Mouse (Mus musculus) myocyte (in vitro differentiated cells): ENCODE data around the gene Gm49358.

Experiments
- CEBPB ChIP-seq: IDR thresholded peaks from 2 replicates; pipeline ENCODE4 v1.6.1; 2011; ENCODE audit warnings: mild to moderate bottlenecking, moderate library complexity; ENCODE audit not compliant: poor library complexity, insufficient read depth, severe bottlenecking
- E2F4 ChIP-seq: IDR thresholded peaks from one replicate; pipeline ENCODE4 v1.6.1; 2011; ENCODE audit warnings: mild to moderate bottlenecking, control low read depth, moderate library complexity; ENCODE audit not compliant: insufficient read depth
- MAX ChIP-seq: IDR thresholded peaks from one replicate; pipeline ENCODE4 v1.6.1; 2011; ENCODE audit warnings: low read depth, mild to moderate bottlenecking, control low read depth
- MYOD1 ChIP-seq, 3 experiments: IDR thresholded peaks; one replicate each; pipeline ENCODE4 v1.6.1; 2011; ENCODE audit warnings: control low read depth in 2 of 3, low read depth in 2 of 3, mild to moderate bottlenecking in 2 of 3, moderate library complexity in 1 of 3; ENCODE audit not compliant: insufficient read length in 2 of 3, control insufficient read depth in 1 of 3
- MYOG ChIP-seq, 3 experiments: IDR thresholded peaks; one replicate each; pipeline ENCODE4 v1.6.1; 2011; ENCODE audit warnings: control low read depth in 2 of 3, low read depth in 2 of 3, mild to moderate bottlenecking in 2 of 3; ENCODE audit not compliant: insufficient read length in 2 of 3, control insufficient read depth in 1 of 3, insufficient read depth in 1 of 3
- POLR2A ChIP-seq: IDR thresholded peaks from one replicate; pipeline ENCODE4 v1.6.1; 2011; ENCODE audit warnings: low read depth, mild to moderate bottlenecking, control low read depth, moderate library complexity; ENCODE audit not compliant: insufficient read length
- POLR2AphosphoS2 ChIP-seq: IDR thresholded peaks from one replicate; pipeline ENCODE4 v1.6.1; 2011; ENCODE audit warnings: low read depth, control low read depth; ENCODE audit not compliant: insufficient read length
- REST ChIP-seq: IDR thresholded peaks from one replicate; pipeline ENCODE4 v1.6.1; 2011; ENCODE audit warnings: mild to moderate bottlenecking, control low read depth, moderate library complexity; ENCODE audit not compliant: insufficient read depth, insufficient read length
- SRF ChIP-seq: IDR thresholded peaks from one replicate; pipeline ENCODE4 v1.6.1; 2011; ENCODE audit warnings: low read depth; ENCODE audit not compliant: control insufficient read depth, insufficient read length
- TCF12 ChIP-seq: IDR thresholded peaks from one replicate; pipeline ENCODE4 v1.6.1; 2011; ENCODE audit warnings: mild to moderate bottlenecking, control low read depth; ENCODE audit not compliant: poor library complexity, insufficient read depth, severe bottlenecking
- TCF3 ChIP-seq: IDR thresholded peaks from one replicate; pipeline ENCODE4 v1.6.1; 2011; ENCODE audit warnings: low read depth, control low read depth; ENCODE audit not compliant: insufficient read length
- USF1 ChIP-seq: IDR thresholded peaks from one replicate; pipeline ENCODE4 v1.6.1; 2011; ENCODE audit warnings: low read depth, mild to moderate bottlenecking, control low read depth, moderate library complexity

GRCm38 (mm10) chr10:86776281-86776680, 12.5 kb downstream of the Gm49358 start:
- TF ChIP-seq POLR2A (no peak), MYOD1 (IDR thresholded peaks at IDR 0.05; ENCODE audit: control insufficient read depth in 1 of 3, insufficient read length in 2 of 3, low read depth in 2 of 3) (no peak), SRF (no peak), POLR2AphosphoS2 (no peak), CEBPB (no peak), MAX (no peak), E2F4 (no peak), TCF12 (no peak), MYOG (IDR thresholded peaks at IDR 0.05; ENCODE audit: control insufficient read depth in 1 of 3, insufficient read depth in 1 of 3, insufficient read length in 2 of 3, low read depth in 2 of 3) (no peak), USF1 (no peak), REST (no peak), TCF3 (no peak)
